Mouse (Mus musculus) CD4-positive, CD25-positive, alpha-beta regulatory T cell (primary cell): Measurements from ENCODE around the gene Pigv. TPM values are rescaled to one million over a fixed set of nuclear protein-coding genes. Genes with fewer than 3 reads are reported as not detected.

Experiments
- polyA plus RNA-seq: library from polyadenylated mRNA; unstranded; fragments of 100-300 nt; shearing (Covaris generic); gene quantifications from one replicate; pipeline ENCODE4 v1.2.1, GENCODE M21; 2017

The Pigv gene
- polyA plus RNA-seq, result 29.7 TPM

DNA sequence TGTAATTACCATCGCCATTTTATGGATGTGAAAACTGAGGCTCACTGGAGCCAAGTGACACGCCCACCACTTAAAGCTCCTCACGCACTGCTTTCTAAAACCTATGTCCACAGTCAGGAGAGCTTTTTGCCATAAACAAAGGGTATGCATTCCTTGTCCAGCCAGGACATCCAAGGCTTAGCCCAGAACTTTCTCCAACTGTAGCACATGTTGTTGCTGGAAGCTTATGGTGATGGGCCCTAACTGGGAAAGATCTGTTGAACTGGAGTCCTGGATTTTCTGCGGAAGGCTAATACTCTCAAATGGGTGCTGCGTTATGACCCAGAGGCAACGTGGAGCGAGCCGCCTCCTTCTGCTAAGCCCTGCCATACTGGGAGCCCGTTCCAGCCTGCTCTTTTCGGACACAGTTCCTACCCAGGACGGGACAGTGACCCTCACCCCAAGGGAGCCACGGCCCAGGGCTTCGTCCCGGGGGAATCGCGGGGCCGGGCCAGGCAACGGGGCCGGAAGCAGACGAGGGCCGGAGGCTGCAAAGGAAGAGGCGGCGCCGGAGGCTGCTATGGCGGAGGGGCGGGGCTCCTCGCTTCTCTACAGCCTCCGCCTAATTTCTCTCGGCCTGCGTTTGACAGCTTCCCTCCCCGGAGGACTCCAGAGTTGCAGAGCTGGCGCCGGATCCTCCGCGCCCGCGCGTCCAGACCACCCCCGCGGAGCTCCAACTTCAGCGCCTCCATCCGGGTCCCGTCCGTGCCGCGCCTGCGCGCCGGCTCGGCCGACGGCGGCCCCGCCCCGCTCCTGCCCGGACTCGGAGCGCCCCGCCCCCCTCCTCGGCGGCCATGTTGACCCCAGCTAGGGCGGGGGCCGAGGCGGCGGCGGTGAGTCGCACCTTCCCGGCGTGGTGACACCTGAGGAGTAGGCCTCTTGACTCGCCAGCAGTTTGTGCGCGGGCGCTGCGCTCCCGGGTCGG lies at the start of gene Pigv:
Gene Pigv (minus strand): TSS at position 767 of the 964 bp plus-strand sequence.

DNA sequence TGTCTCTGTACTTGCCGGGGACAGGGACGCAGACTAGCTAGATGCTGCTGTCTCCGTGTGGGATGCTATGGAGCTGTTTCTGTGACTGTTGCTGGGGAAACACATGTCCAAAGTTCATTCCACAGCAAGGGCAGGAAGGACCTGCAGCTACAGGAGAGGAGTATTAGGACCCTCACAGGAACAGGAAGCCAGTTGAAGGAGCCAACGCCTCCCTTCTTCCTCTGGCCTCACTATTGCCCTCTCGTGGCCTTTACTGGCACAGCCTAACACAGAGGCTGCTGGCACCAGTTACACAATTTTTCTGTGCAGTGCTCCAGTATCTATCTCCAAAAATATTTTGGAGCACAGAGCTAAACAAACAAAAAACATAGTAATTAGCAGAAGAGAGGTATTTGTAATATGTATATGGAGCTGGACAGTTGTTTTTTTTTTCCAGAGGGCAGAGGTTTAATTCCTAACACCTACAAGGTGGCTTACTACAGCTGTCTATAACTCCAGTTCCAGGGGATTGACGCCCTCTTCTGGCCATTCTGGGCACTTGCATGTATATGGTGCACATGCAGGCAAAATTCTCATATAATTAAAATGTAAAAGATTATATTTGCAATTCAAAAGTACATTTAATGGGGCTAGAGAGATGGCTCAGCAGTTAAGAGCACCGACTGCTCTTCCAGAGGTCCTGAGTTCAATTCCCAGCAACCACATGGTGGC lies 22.3 kb downstream of the Pigv start, which contains the start of gene Zdhhc18:
Gene Zdhhc18 (minus strand): TSS at position 166 of the 711 bp plus-strand sequence.

Other genes with a start within 250 kb of the Pigv start
- not detected for gene Tent5b, start 192.5 kb downstream of the Pigv start, polyA plus RNA-seq
- gene Trnp1, start 174.1 kb downstream of the Pigv start, polyA plus RNA-seq, result not detected
- gene Kdf1, start 153.7 kb downstream of the Pigv start, polyA plus RNA-seq, result 0.72 TPM
- gene Nudc, start 126.7 kb downstream of the Pigv start, polyA plus RNA-seq, result 145 TPM
- gene Nr0b2, start 119.3 kb downstream of the Pigv start, polyA plus RNA-seq, result not detected
- 16.9 TPM for gene Gpatch3, start 97.9 kb downstream of the Pigv start, polyA plus RNA-seq
- 22.0 TPM for gene Gpn2, start 88.3 kb downstream of the Pigv start, polyA plus RNA-seq
- gene Sfn, start 70.5 kb downstream of the Pigv start, polyA plus RNA-seq, result 23.2 TPM
- 242 TPM for gene Zdhhc18, start 22.5 kb downstream of the Pigv start, polyA plus RNA-seq
- 56.0 TPM for gene Arid1a, start 84.1 kb upstream of the Pigv start, polyA plus RNA-seq
- gene Rps6ka1, start 215.2 kb upstream of the Pigv start, polyA plus RNA-seq, result 314 TPM